Mouse (Mus musculus) limb, embryonic 11.5 days (tissue): ENCODE data around the gene Lrrd1. TPM values are rescaled to one million over a fixed set of nuclear protein-coding genes. Genes with fewer than 3 reads are reported as not detected.
"Not testable (repeated sequence)": the region's sequence is repeated elsewhere in the genome, so short reads cannot be mapped to it uniquely, and the experiment has no call there.

Experiments
- ATAC-seq: fragments of 200-750 bp; cut with Nextera tagmentation; 2 replicates; pipeline ENCODE4 v1.8.0; 2017; ENCODE audit warnings: low read depth; ENCODE audit not compliant: insufficient number of reproducible peaks, low FRiP score, low TSS enrichment
- DNase-seq: peaks from one replicate; pipeline ENCODE4 v3.0.0-alpha.2; 2015; ENCODE audit warnings: low spot score
- H3K27ac ChIP-seq: fragments of 300-500 bp; sonication (generic); replicated peaks from 2 replicates; pipeline ENCODE4 v1.5.1; 2014; ENCODE audit warnings: low read depth, mild to moderate bottlenecking, low read length
- H3K27me3 ChIP-seq: fragments of 300-500 bp; sonication (generic); 2 replicates; pipeline ENCODE4 v1.6.1; 2014; ENCODE audit warnings: mild to moderate bottlenecking, low read length, mixed read lengths; ENCODE audit not compliant: control insufficient read depth, insufficient read depth
- H3K36me3 ChIP-seq: fragments of 300-500 bp; sonication (generic); 2 replicates; pipeline ENCODE4 v1.6.1; 2014; ENCODE audit warnings: mild to moderate bottlenecking, low read length, moderate library complexity, mixed read lengths; ENCODE audit not compliant: control insufficient read depth, insufficient read depth
- H3K4me1 ChIP-seq: fragments of 300-500 bp; sonication (generic); 2 replicates; pipeline ENCODE4 v1.6.1; 2014; ENCODE audit warnings: low read length, mixed read lengths; ENCODE audit not compliant: control insufficient read depth, insufficient read depth
- H3K4me2 ChIP-seq: fragments of 300-500 bp; sonication (generic); 2 replicates; pipeline ENCODE4 v1.6.1; 2014; ENCODE audit warnings: low read depth, mild to moderate bottlenecking, moderate library complexity; ENCODE audit not compliant: severe bottlenecking
- H3K4me3 ChIP-seq: fragments of 300-500 bp; sonication (generic); 2 replicates; pipeline ENCODE4 v1.5.1; 2014; ENCODE audit warnings: low read depth, low read length
- H3K9ac ChIP-seq: fragments of 300-500 bp; sonication (generic); 2 replicates; pipeline ENCODE4 v1.6.1; 2014; ENCODE audit warnings: mild to moderate bottlenecking, low read length
- H3K9me3 ChIP-seq: fragments of 300-500 bp; sonication (generic); 2 replicates; pipeline ENCODE4 v1.6.1; 2016; ENCODE audit warnings: low read length; ENCODE audit not compliant: control insufficient read depth
- WGBS: fragments of 180-500 bp; shearing (Covaris S2); extraction: QIAGEN DNeasy Blood & Tissue Kit; methylation state at CpG from one replicate; pipeline ENCODE4 v1.1.7; 2014; 5-methylcytosine and 5-hydroxymethylcytosine counted together
- polyA plus RNA-seq: library from polyadenylated mRNA; unstranded; fragments of >200 nt; fragmentation: Nextera tagmentation; extraction: Ambion mirVana; gene quantifications from 2 replicates; pipeline ENCODE4 v1.2.1, GENCODE M21; 2014

Gene Lrrd1
- polyA plus RNA-seq, 1 experiment from 2014 or later: 0.05 TPM

DNA sequence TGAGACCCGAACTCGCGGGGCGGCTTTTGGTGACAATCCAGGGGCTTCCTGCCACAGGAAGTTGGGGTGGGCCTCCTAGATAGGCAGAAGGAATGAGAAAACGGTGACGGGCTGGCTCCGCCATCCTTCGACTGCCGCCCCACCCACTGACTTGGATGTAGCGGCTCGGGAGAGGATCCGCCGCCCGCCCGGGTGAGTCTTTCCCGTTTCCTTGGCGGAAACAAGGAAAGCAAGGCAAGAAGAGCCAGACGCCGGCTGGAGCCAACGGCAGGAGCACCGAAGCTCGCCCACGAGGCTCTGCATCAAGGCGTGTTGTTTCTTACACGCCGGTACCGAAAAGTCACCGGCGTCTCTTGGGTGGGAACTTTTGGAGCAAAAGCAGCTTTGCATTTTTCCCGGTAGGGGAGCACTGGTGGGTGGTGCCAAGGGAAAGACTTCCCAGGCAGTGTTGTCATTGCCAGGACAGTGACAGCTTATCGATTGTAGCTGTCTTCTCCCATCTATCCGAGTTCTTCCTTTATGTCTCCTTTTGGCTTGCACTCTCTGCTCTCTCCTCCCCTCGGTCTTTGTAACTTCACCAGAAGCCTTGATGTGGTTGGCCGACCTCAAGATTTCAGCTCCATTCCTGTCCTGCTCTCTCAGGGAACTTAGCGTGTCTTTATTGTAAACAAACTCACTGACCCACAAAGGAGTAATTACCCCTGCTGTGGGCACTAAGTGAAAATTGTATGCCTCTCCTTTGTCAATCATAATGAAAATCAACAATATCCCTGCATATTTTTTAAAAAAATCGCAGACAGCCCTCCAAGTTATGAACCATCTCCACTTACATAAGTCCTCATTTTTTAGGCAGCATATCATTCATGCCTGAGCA is 41.4 kb upstream of the Lrrd1 start:
- peak overlapping the region; percentile 83 for H3K9ac ChIP-seq
- DNase-seq (no peak), ATAC-seq (no peak; the same call in 1 of the 2 replicates)
- H3K27me3 ChIP-seq: no peaks in the 10 kb centered on the region
- H3K36me3 ChIP-seq: no peaks in the 10 kb centered on the region
- peak overlapping the region; percentile 72 for H3K27ac ChIP-seq
- 0 out of 2 replicates have a peak, but pooled peaks cover 3% of the 10 kb centered on the region for H3K4me1 ChIP-seq
- H3K9me3 ChIP-seq: no peaks in the 10 kb centered on the region
- peak overlapping the region; percentile 85 for H3K4me3 ChIP-seq
- 1% methylated on average over 36 of the region's 36 CpGs for WGBS
- peak overlapping the region; percentile 90 for H3K4me2 ChIP-seq

DNA sequence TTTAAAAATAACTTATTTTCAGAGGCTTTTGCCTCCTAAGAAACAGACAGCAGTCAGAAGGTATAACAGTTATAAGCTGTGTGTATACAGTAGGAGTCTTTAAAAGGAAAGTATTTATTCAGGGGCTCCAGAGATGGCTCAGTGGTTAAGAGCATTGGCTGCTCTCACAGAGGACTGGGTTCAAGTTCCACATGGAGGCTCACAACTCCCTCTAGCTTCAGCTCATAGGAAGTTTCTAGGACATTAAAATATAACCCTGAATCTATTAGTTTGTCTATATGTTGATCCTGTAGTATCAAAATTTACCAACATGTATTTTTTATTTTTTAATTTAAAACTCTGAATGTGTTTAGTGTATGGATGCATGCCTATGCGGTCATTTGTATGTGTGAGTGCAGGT is 36.5 kb upstream of the Lrrd1 start:
- WGBS: 94% methylated on average over 1 of the region's 1 CpGs
- H3K4me2 ChIP-seq: no peak overlapping the region

DNA sequence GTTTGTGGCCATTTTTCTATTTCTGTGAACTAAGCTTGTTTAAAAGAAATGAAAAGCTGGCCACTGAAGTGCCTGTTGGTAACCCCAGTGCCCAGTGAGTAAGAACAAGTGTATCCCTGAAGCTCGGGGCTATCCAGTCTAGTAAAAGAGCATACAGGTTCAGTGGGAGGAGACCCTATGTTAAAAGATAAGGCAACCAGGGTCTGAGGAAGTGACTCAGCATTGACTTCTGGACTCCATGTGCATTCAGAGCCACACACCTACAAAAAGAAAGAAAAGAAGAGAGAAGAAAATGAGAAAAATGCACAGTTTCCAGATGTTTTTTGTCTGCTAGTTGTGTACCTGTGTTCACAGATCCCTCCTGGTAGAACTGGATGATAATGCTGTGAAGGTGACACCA is 10.9 kb upstream of the Lrrd1 start:
- ATAC-seq (no peak), DNase-seq (no peak)
- H3K9me3 ChIP-seq: no peaks in the 10 kb centered on the region
- WGBS: 74% methylated on average over 1 of the region's 1 CpGs
- H3K9ac ChIP-seq: no peak overlapping the region
- no peak overlapping the region for H3K27ac ChIP-seq
- no peak overlapping the region for H3K4me2 ChIP-seq
- H3K4me3 ChIP-seq: no peak overlapping the region
- no peaks in the 10 kb centered on the region; the same call in 1 of the 2 replicates for H3K36me3 ChIP-seq
- H3K4me1 ChIP-seq: no peaks in the 10 kb centered on the region
- H3K27me3 ChIP-seq: no peaks in the 10 kb centered on the region

More for the DNA sequence above, 36.5 kb upstream of the Lrrd1 start:
- Histone ChIP-seq H3K4me3 (no peak overlapping the region), H3K27me3 (no peaks in the 10 kb centered on the region), H3K9ac (no peak overlapping the region), H3K27ac (no peak overlapping the region), H3K4me1 (0 out of 2 replicates have a peak, but pooled peaks cover 3% of the 10 kb centered on the region), H3K9me3 (no peaks in the 10 kb centered on the region), H3K36me3 (no peaks in the 10 kb centered on the region)
- DNase-seq (no peak), ATAC-seq (no peak)

DNA sequence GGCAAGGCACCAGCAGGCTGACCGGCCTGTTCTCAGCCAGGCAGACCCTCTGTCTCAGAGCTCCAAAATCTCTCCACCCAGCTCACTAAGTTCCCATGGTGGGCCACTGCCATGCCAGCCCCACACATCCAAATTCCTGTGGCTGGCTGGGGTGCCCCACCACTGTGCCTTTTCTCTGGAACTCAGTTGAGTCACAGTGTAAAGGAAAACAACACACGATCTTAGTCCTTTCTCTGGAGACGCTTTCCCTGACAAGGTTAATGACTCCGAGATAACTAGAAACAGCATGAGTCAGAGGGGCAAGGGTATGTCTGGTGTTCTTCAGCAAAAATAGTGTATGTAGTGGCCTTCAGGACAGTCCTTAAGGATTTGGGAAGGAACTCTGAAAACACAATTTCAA is 25.2 kb downstream of the Lrrd1 start:
- Histone ChIP-seq H3K36me3 (no peaks in the 10 kb centered on the region), H3K9me3 (no peaks in the 10 kb centered on the region), H3K9ac (no peak overlapping the region), H3K27ac (no peak overlapping the region), H3K4me2 (no peak overlapping the region), H3K27me3 (no peaks in the 10 kb centered on the region), H3K4me1 (no peaks in the 10 kb centered on the region), H3K4me3 (no peak overlapping the region)
- ATAC-seq (no peak), DNase-seq (no peak)
- 72% methylated on average over 4 of the region's 4 CpGs for WGBS

DNA sequence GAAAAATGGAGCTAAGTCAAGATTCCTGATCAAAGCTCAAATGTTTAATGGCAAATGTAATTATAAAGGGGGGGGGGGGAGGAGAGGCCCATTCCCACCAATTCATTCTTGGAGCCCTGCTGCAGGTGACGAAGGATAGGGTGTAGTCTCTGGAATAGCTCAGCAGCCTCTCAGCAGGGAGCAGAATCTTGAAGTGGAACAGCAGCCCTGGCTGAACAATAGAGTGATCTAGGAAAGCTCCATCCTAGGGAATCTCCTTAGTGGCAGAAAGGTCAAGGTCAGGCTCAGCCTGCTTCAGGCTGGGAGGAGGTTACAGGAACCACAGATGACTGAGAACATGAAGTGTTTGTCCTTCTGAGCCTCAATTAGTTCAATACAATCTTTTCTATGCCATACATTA is 27.4 kb downstream of the Lrrd1 start:
- DNase-seq: no peak
- no peak overlapping the region for H3K4me3 ChIP-seq
- H3K27me3 ChIP-seq: no peaks in the 10 kb centered on the region
- no peak for ATAC-seq
- no peaks in the 10 kb centered on the region for H3K9me3 ChIP-seq
- WGBS: 83% methylated on average over 1 of the region's 1 CpGs
- H3K36me3 ChIP-seq: no peaks in the 10 kb centered on the region
- H3K9ac ChIP-seq: no peak overlapping the region
- no peak overlapping the region for H3K4me2 ChIP-seq
- no peak overlapping the region for H3K27ac ChIP-seq
- H3K4me1 ChIP-seq: no peaks in the 10 kb centered on the region

DNA sequence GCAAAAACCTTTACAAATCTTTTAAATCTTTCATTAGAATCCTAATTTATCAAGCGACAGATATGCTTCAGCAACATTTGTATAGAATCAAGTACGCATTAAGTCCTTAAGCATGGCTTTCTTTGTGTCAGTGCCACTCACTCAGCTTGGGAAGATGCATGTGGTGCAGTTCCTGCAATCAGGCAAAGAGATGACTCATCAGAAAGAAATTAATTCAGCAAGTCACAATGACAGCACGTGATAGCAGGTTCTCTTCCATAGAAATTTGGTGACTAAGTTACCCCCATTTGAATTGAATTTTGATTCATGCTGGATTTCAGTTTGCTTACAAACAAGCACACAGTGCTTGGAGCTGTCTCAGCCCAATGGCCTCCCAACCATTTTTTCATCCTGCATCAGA is 28.5 kb downstream of the Lrrd1 start:
- Histone ChIP-seq H3K4me3 (no peak overlapping the region), H3K36me3 (no peaks in the 10 kb centered on the region), H3K4me2 (no peak overlapping the region), H3K9ac (no peak overlapping the region), H3K27me3 (no peaks in the 10 kb centered on the region), H3K9me3 (no peaks in the 10 kb centered on the region), H3K27ac (no peak overlapping the region), H3K4me1 (no peaks in the 10 kb centered on the region)
- DNase-seq (no peak), ATAC-seq (no peak)
- WGBS: 89% methylated on average over 3 of the region's 3 CpGs

DNA sequence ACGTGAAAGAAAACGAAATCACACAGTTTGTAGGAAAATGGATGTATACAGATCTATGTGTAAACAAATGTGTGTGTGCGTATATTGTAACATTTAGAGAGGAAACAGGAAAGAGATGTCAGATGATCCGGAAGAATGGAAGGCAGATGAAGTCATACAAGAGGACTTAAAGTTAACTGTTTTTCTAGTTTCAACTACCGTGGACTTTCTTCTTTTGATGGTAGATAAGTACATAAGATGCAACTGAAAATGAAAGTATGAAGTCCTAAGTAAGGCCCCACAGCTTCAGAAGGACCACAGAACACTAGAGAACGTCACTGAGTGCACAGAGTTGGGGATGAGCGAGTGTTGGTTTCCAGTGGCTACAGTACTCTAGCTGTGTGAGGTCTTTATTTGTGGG is 41.9 kb downstream of the Lrrd1 start:
- H3K4me3 ChIP-seq, H3K36me3 ChIP-seq, H3K4me2 ChIP-seq, ATAC-seq, H3K27ac ChIP-seq, H3K4me1 ChIP-seq, DNase-seq, H3K9ac ChIP-seq, H3K27me3 ChIP-seq, H3K9me3 ChIP-seq: not testable (repeated sequence)
- WGBS: 89% methylated on average over 7 of the region's 7 CpGs

DNA sequence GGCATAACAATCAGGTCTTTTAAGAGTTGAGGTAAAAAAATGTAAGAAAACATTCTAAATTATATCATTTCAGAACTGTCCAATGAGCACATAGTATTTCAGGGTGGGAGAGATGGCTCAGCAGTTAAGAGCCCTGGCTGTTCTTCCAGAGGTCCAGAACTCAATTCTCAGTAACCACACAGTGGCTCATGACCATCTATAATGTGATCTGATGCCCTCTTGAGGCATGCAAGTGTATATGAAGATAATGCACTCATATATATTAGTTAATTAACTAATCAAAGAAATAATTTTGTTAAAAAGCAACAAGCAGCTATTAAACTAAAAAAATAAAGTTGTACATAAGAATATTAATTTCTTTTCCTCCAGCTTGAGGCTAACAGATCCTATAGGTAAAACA is 44.2 kb downstream of the Lrrd1 start:
- no peak for ATAC-seq
- H3K4me1 ChIP-seq: no peaks in the 10 kb centered on the region
- no peaks in the 10 kb centered on the region for H3K36me3 ChIP-seq
- H3K4me3 ChIP-seq: no peak overlapping the region
- no peak overlapping the region for H3K4me2 ChIP-seq
- H3K27me3 ChIP-seq: no peaks in the 10 kb centered on the region
- no peak overlapping the region for H3K27ac ChIP-seq
- H3K9ac ChIP-seq: no peak overlapping the region
- DNase-seq: no peak
- no peaks in the 10 kb centered on the region for H3K9me3 ChIP-seq
